Mouse (Mus musculus): Measurements from ENCODE around the gene Gmppb. TPM values are rescaled to one million over a fixed set of nuclear protein-coding genes. Genes with fewer than 3 reads are reported as not detected.

Gmppb gene
- polyA plus RNA-seq, 1 experiment from 2014 or later, result 18.5 TPM

- H3K27ac ChIP-seq, result no peak overlapping the region
- H3K4me3 ChIP-seq (replicated peaks), result no peak overlapping the region
- H3K36me3 ChIP-seq, result peaks cover 67% of the 10 kb centered on the region
- ATAC-seq, result no peak
- H3K9ac ChIP-seq (replicated peaks), result no peak overlapping the region
- no peaks in the 10 kb centered on the region for H3K27me3 ChIP-seq
- WGBS, result 85% methylated on average over 7 of the region's 7 CpGs
- H3K4me1 ChIP-seq (replicated peaks), result 0 out of 2 replicates have a peak, but pooled peaks cover 2% of the 10 kb centered on the region
- no peak overlapping the region for H3K4me2 ChIP-seq (replicated peaks)
- no peaks in the 10 kb centered on the region for H3K9me3 ChIP-seq
These were observed 18.2 kb downstream of the Gmppb start for GRCm38 (mm10) chr9:108067199-108067598.

DNA sequence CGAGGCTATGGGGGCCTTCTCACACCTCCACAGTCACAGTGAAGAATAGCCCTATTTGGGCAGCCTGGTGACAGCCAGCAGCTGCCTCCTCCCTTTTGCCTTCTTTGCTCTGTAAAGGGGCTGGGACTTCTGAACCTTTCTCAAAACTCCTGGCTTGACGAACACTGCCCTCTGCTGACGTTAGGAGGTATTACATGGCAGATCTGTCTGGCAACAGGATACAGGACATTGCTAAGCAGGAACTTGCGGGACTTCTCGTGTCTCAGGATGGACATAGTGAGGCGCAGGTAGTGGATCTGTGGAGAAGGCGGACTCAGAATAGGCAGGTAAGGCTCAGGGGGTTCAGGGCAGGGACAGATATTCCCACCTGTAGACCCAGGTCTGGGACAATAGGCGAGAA lies 18.9 kb downstream of the Gmppb start:
- no peak overlapping the region for H3K27ac ChIP-seq
- H3K9ac ChIP-seq (replicated peaks), result no peak overlapping the region
- WGBS, result 22% methylated on average over 8 of the region's 8 CpGs
- H3K4me2 ChIP-seq (replicated peaks), result no peak overlapping the region
- H3K4me3 ChIP-seq (replicated peaks), result no peak overlapping the region
- peak; percentile 59 for ATAC-seq
- no peaks in the 10 kb centered on the region for H3K9me3 ChIP-seq
- peaks cover 60% of the 10 kb centered on the region for H3K36me3 ChIP-seq
- no peaks in the 10 kb centered on the region for H3K27me3 ChIP-seq
- H3K4me1 ChIP-seq (replicated peaks), result 0 out of 2 replicates have a peak, but pooled peaks cover 2% of the 10 kb centered on the region

DNA sequence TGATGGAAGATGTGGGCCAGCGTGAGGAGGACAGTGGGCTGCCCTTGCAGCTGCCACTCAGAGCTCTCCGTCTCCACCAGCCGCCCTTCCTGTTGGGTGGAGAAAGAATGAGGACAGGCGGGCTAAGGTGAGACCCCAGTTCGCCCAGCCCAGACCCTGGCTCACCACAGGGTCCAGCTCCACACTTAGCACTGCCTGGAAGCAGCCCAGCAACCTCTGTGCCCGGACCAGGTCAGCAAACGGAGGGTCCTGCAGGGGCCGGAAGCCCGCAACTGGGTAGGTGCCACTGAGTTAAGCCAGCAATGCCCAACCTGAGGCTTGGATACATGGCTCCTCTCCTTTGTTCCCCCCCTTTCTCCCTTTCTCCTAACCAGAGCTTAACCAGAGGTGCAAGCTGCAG lies 20.0 kb downstream of the Gmppb start:
- Histone ChIP-seq H3K9me3 (no peaks in the 10 kb centered on the region), H3K27me3 (no peaks in the 10 kb centered on the region), H3K4me3 (replicated peaks) (no peak overlapping the region), H3K4me2 (replicated peaks) (no peak overlapping the region), H3K4me1 (replicated peaks) (peaks cover 8% of the 10 kb centered on the region; the same call in 1 of the 2 replicates), H3K36me3 (peaks cover 49% of the 10 kb centered on the region), H3K27ac (no peak overlapping the region), H3K9ac (replicated peaks) (no peak overlapping the region)
- WGBS, result 88% methylated on average over 9 of the region's 9 CpGs
- no peak for ATAC-seq

DNA sequence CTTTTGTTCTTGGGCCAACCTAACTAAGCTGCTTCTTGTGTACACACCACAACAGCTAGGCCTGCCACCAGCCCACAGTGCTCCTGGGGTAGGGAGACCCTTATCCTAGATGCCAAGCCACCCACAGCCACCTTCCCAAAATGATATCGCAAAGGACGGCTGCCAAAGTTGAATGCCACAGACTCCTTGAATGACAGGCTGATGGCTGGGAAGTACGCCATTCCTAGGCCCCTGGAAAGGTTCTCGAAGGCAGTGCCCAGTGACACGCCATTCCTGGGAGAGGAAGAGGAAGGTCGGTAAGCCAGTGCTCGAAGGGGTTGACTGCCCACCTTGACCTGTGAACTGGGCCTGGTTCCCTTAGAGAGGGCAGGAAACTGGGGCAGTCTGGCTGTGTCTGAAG lies 20.5 kb downstream of the Gmppb start:
- 88% methylated on average over 7 of the region's 7 CpGs for WGBS
- Histone ChIP-seq H3K27ac (no peak overlapping the region), H3K4me2 (replicated peaks) (no peak overlapping the region), H3K9ac (replicated peaks) (no peak overlapping the region), H3K4me1 (replicated peaks) (peaks cover 8% of the 10 kb centered on the region; the same call in 1 of the 2 replicates), H3K36me3 (peaks cover 44% of the 10 kb centered on the region), H3K4me3 (replicated peaks) (no peak overlapping the region), H3K27me3 (no peaks in the 10 kb centered on the region), H3K9me3 (no peaks in the 10 kb centered on the region)
- ATAC-seq, result no peak

- H3K9me3 ChIP-seq, result no peaks in the 10 kb centered on the region
- H3K27ac ChIP-seq, result no peak overlapping the region
- H3K4me1 ChIP-seq (replicated peaks), result peaks cover 8% of the 10 kb centered on the region; the same call in 1 of the 2 replicates
- H3K4me3 ChIP-seq (replicated peaks), result no peak overlapping the region
- 90% methylated on average over 4 of the region's 4 CpGs for WGBS
- no peak overlapping the region for H3K9ac ChIP-seq (replicated peaks)
- H3K27me3 ChIP-seq, result no peaks in the 10 kb centered on the region
- no peak overlapping the region for H3K4me2 ChIP-seq (replicated peaks)
- H3K36me3 ChIP-seq, result peaks cover 28% of the 10 kb centered on the region
- ATAC-seq, result no peak
These were observed 22.8 kb downstream of the Gmppb start for GRCm38 (mm10) chr9:108071801-108072200.

DNA sequence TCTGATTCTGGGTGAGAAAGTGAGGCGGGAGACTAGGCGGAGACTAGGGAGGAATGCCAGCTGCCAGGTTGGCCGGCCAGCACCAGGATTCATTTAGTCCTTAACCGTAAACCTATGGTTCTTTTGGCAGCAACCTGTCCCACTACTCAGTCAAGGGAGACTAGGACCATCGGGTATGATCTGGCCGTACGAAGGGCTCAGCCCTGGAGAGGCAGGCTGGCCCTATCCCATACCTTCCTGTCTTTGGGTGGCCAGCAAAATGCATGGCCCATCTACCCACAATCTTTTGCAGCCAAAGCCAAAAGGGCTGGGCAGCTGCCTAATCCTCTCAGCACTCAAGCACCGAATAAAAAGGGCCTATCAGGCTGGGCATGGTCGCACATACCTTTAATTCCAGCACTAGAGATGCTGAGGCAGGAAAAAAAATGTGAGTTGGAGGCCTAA lies 23.5 kb downstream of the Gmppb start:
- 62% methylated on average over 9 of the region's 9 CpGs for WGBS
- ATAC-seq, result no peak

GRCm38 (mm10) chr9:108073141-108073930 lies 24.3 kb downstream of the Gmppb start:
- no peaks in the 10 kb centered on the region for H3K9me3 ChIP-seq
- 59% methylated on average over 7 of the region's 7 CpGs for WGBS
- H3K4me2 ChIP-seq (replicated peaks), result no peak overlapping the region
- ATAC-seq, result no peak
- H3K4me1 ChIP-seq (replicated peaks), result peaks cover 13% of the 10 kb centered on the region
- H3K4me3 ChIP-seq (replicated peaks), result no peak overlapping the region
- H3K27me3 ChIP-seq, result no peaks in the 10 kb centered on the region
- 0 out of 2 replicates have a peak overlapping the region, but pooled peaks have one; percentile 0 for H3K9ac ChIP-seq (replicated peaks)
- H3K36me3 ChIP-seq, result peaks cover 27% of the 10 kb centered on the region
- no peak overlapping the region for H3K27ac ChIP-seq

More for the DNA sequence above, 23.5 kb downstream of the Gmppb start:
- Histone ChIP-seq H3K36me3 (peaks cover 27% of the 10 kb centered on the region), H3K4me1 (replicated peaks) (peaks cover 8% of the 10 kb centered on the region; the same call in 1 of the 2 replicates), H3K27ac (no peak overlapping the region), H3K9me3 (no peaks in the 10 kb centered on the region), H3K9ac (replicated peaks) (0 out of 2 replicates have a peak overlapping the region, but pooled peaks have one; percentile 14), H3K4me2 (replicated peaks) (no peak overlapping the region), H3K4me3 (replicated peaks) (no peak overlapping the region), H3K27me3 (no peaks in the 10 kb centered on the region)

- Histone ChIP-seq H3K4me2 (replicated peaks) (peak within 1 kb of the TSS; percentile 95), H3K27me3 (peaks cover 43% of the 10 kb centered on the region), H3K9ac (replicated peaks) (peak within 1 kb of the TSS; percentile 99), H3K9me3 (no peaks in the 10 kb centered on the region), H3K27ac (no peak within 1 kb of the TSS; the same call in 1 of the 2 replicates), H3K4me1 (replicated peaks) (peaks cover 25% of the 10 kb centered on the region), H3K36me3 (peaks cover 16% of the 10 kb centered on the region), H3K4me3 (replicated peaks) (peak within 1 kb of the TSS; percentile 91)
- ATAC-seq, result no peak
- 76% methylated on average over 5 of the region's 5 CpGs for WGBS
These were observed 31.1 kb downstream of the Gmppb start, which contains the start of gene Mst1 for GRCm38 (mm10) chr9:108080168-108080567. TSS of gene Mst1 (plus strand) at chr9:108080436.

- Histone ChIP-seq H3K4me3 (replicated peaks) (0 out of 2 replicates have a peak overlapping the region, but pooled peaks have one; percentile 3), H3K4me2 (replicated peaks) (0 out of 2 replicates have a peak overlapping the region, but pooled peaks have one; percentile 10), H3K27me3 (peaks cover 43% of the 10 kb centered on the region), H3K4me1 (replicated peaks) (peaks cover 25% of the 10 kb centered on the region), H3K36me3 (peaks cover 40% of the 10 kb centered on the region), H3K9me3 (no peaks in the 10 kb centered on the region), H3K27ac (no peak overlapping the region), H3K9ac (replicated peaks) (peak overlapping the region; percentile 14; the same call in 1 of the 2 replicates)
- ATAC-seq, result no peak
- 9% methylated on average over 19 of the region's 19 CpGs for WGBS
These were observed 33.5 kb downstream of the Gmppb start for GRCm38 (mm10) chr9:108082549-108082948.

- 32% methylated on average over 12 of the region's 12 CpGs for WGBS
- Histone ChIP-seq H3K4me2 (replicated peaks) (0 out of 2 replicates have a peak within 1 kb of the TSS, but pooled peaks have one; percentile 10), H3K9ac (replicated peaks) (peak within 1 kb of the TSS; percentile 14; the same call in 1 of the 2 replicates), H3K4me3 (replicated peaks) (0 out of 2 replicates have a peak within 1 kb of the TSS, but pooled peaks have one; percentile 3), H3K9me3 (no peaks in the 10 kb centered on the region), H3K4me1 (replicated peaks) (peaks cover 21% of the 10 kb centered on the region), H3K36me3 (peaks cover 45% of the 10 kb centered on the region), H3K27me3 (peaks cover 43% of the 10 kb centered on the region), H3K27ac (no peak within 1 kb of the TSS)
- ATAC-seq, result no peak
These were observed 34.0 kb downstream of the Gmppb start, which contains the start of gene Rnf123 for GRCm38 (mm10) chr9:108082988-108083431. TSS of gene Rnf123 (minus strand) at chr9:108083346.

DNA sequence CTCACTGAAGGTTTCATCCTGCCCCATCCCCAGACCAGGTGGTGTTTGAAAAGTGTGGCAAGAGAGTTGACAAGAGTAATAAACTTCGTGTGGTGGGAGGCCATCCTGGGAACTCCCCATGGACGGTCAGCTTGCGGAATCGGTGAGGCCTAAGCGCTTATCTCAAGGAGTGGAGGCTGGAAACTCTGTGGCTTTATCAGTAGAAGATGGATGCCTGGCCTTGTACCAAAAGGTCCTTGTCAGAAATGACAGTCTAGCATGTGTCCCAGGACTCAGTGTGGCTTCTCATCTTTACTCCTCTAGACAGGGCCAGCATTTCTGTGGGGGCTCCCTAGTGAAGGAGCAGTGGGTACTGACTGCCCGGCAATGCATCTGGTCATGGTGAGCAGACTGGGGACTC lies 34.5 kb downstream of the Gmppb start:
- 84% methylated on average over 6 of the region's 6 CpGs for WGBS

DNA sequence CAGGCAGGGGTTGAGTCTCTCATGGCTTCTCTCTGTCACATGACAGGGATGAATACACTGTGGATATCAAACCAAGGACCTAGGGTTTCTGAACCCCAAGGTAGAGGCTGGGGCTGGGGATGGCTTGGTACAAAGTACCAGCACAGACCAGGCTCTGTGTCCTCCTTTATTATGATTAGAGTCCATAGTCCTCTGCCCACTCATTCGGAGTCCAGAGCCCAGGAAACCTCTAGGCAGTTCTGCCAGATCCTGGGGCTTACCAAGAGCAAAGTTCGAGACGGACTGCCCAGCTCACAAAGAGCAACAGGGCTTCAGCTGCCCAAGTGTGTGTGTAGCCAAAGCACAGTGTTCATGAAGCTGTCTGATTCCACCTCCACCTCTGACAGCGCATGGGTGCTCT lies 36.2 kb downstream of the Gmppb start:
- 95% methylated on average over 4 of the region's 4 CpGs for WGBS
- Histone ChIP-seq H3K4me2 (replicated peaks) (no peak overlapping the region), H3K4me1 (replicated peaks) (peaks cover 6% of the 10 kb centered on the region; the same call in 1 of the 2 replicates), H3K36me3 (peaks cover 67% of the 10 kb centered on the region), H3K9me3 (no peaks in the 10 kb centered on the region), H3K27ac (no peak overlapping the region), H3K9ac (replicated peaks) (no peak overlapping the region), H3K4me3 (replicated peaks) (no peak overlapping the region), H3K27me3 (peaks cover 43% of the 10 kb centered on the region)
- no peak for ATAC-seq

More for the DNA sequence above, 34.5 kb downstream of the Gmppb start:
- no peak overlapping the region for H3K4me2 ChIP-seq (replicated peaks)
- H3K36me3 ChIP-seq, result peaks cover 50% of the 10 kb centered on the region
- H3K4me3 ChIP-seq (replicated peaks), result no peak overlapping the region
- ATAC-seq, result no peak
- no peaks in the 10 kb centered on the region for H3K9me3 ChIP-seq
- H3K27ac ChIP-seq, result no peak overlapping the region
- no peak overlapping the region for H3K9ac ChIP-seq (replicated peaks)
- H3K4me1 ChIP-seq (replicated peaks), result peaks cover 15% of the 10 kb centered on the region
- H3K27me3 ChIP-seq, result peaks cover 43% of the 10 kb centered on the region

Measured in midbrain, embryonic 13.5 days (tissue).